In genomic region chr3:84385656-84386055, GRCm38 (mm10) we compare ENCODE assay signal across 19 mouse cellular contexts.
DNase-seq lines count a peak whose midpoint lies in the region; ATAC-seq and TF ChIP-seq lines count a peak whose summit lies in the region.
"Had no signal": no experiment of that assay in that cellular context is flagged by ENCODE, and none has a peak within 500 bp of the region (broad histone marks: within the 10 kb centered on the region; RNA-seq: fewer than 3 reads in every experiment).

No protein-coding gene starts in this region.

- no peaks in the 10 kb centered on the region for H3K36me3 ChIP-seq in hindbrain, embryonic 15.5 days
- H3K36me3 ChIP-seq in hindbrain, embryonic 12.5 days, result no peaks in the 10 kb centered on the region
- H3K36me3 ChIP-seq in liver, embryonic 12.5 days, result no peaks in the 10 kb centered on the region
- H3K36me3 ChIP-seq in liver, embryonic 11.5 days (ENCODE audit: control insufficient read depth, insufficient read depth, low read length), result no peaks in the 10 kb centered on the region
- H3K36me3 ChIP-seq in midbrain, postnatal 0 days (ENCODE audit: insufficient read depth, low read length), result no peaks in the 10 kb centered on the region
- H3K36me3 ChIP-seq in midbrain, embryonic 15.5 days (replicated peaks), result no peaks in the 10 kb centered on the region
- H3K36me3 ChIP-seq: embryonic facial prominence, embryonic 12.5 days; midbrain, embryonic 13.5 days had no signal

- peak; percentile 11 for DNase-seq in embryo, embryonic 10.5 days (ENCODE audit: low spot score)
- no peak for DNase-seq in embryo, embryonic 9.5 days (ENCODE audit: extremely low spot score)
- DNase-seq in liver, embryonic 11.5 days (ENCODE audit: low spot score), result no peak
- peak; percentile 62 for DNase-seq in midbrain, postnatal 0 days (ENCODE audit: low spot score)
- DNase-seq: adrenal gland, adult 2 months; cerebellum, adult 9-10 months; gastrocnemius, postnatal 10 days; heart, adult 18-20 months; kidney, adult 18-20 months; kidney, postnatal 10 days had no signal

- ATAC-seq in hindbrain, embryonic 15.5 days (ENCODE audit: low FRiP score, low read depth), result peak; percentile 61; the same call in 1 of the 2 replicates
- no peak for ATAC-seq in hindbrain, embryonic 12.5 days (ENCODE audit: low FRiP score)
- no peak for ATAC-seq in liver, embryonic 12.5 days
- ATAC-seq in liver, embryonic 11.5 days (replicated peaks; ENCODE audit: low FRiP score), result no peak
- ATAC-seq in midbrain, postnatal 0 days (ENCODE audit: low FRiP score), result no peak
- no peak for ATAC-seq in midbrain, embryonic 15.5 days (replicated peaks)
- ATAC-seq: midbrain, embryonic 13.5 days had no signal

- no peak for TF ChIP-seq CTCF in midbrain, postnatal 0 days (IDR thresholded peaks at IDR 0.05)

- no peaks in the 10 kb centered on the region for H3K27me3 ChIP-seq in hindbrain, embryonic 15.5 days
- H3K27me3 ChIP-seq in hindbrain, embryonic 12.5 days, result no peaks in the 10 kb centered on the region; the same call in 1 of the 2 replicates
- H3K27me3 ChIP-seq in liver, embryonic 12.5 days (replicated peaks), result no peaks in the 10 kb centered on the region
- H3K27me3 ChIP-seq in liver, embryonic 11.5 days (replicated peaks; ENCODE audit: control insufficient read depth, insufficient read depth, low read length), result no peaks in the 10 kb centered on the region
- no peaks in the 10 kb centered on the region for H3K27me3 ChIP-seq in midbrain, postnatal 0 days (ENCODE audit: insufficient read depth, low read length)
- no peaks in the 10 kb centered on the region for H3K27me3 ChIP-seq in midbrain, embryonic 15.5 days (replicated peaks)
- H3K27me3 ChIP-seq: embryonic facial prominence, embryonic 12.5 days; midbrain, embryonic 13.5 days had no signal

- no peaks in the 10 kb centered on the region for H3K9me3 ChIP-seq in hindbrain, embryonic 15.5 days
- no peaks in the 10 kb centered on the region for H3K9me3 ChIP-seq in hindbrain, embryonic 12.5 days (replicated peaks)
- H3K9me3 ChIP-seq in liver, embryonic 12.5 days (replicated peaks), result no peaks in the 10 kb centered on the region
- no peaks in the 10 kb centered on the region for H3K9me3 ChIP-seq in liver, embryonic 11.5 days (ENCODE audit: control insufficient read depth, low read length)
- H3K9me3 ChIP-seq in midbrain, postnatal 0 days (ENCODE audit: low read length), result no peaks in the 10 kb centered on the region
- H3K9me3 ChIP-seq in midbrain, embryonic 15.5 days, result no peaks in the 10 kb centered on the region
- H3K9me3 ChIP-seq: embryonic facial prominence, embryonic 12.5 days; midbrain, embryonic 13.5 days had no signal

- 30% methylated on average over 5 of the region's 5 CpGs for WGBS in hindbrain, embryonic 15.5 days
- WGBS in hindbrain, embryonic 12.5 days, result 46% methylated on average over 5 of the region's 5 CpGs
- WGBS in liver, embryonic 12.5 days (ENCODE audit: insufficient replicate concordance), result 83% methylated on average over 5 of the region's 5 CpGs
- 80% methylated on average over 5 of the region's 5 CpGs for WGBS in liver, embryonic 11.5 days
- 43% methylated on average over 5 of the region's 5 CpGs for WGBS in midbrain, postnatal 0 days
- 44% methylated on average over 5 of the region's 5 CpGs for WGBS in midbrain, embryonic 15.5 days

- H3K27ac ChIP-seq in hindbrain, embryonic 15.5 days (replicated peaks), result no peak overlapping the region
- no peak overlapping the region for H3K27ac ChIP-seq in hindbrain, embryonic 12.5 days
- peak overlapping the region; percentile 45 for H3K27ac ChIP-seq in liver, embryonic 12.5 days
- H3K27ac ChIP-seq in liver, embryonic 11.5 days (ENCODE audit: low read depth, low read length), result no peak overlapping the region
- H3K27ac ChIP-seq in midbrain, postnatal 0 days (ENCODE audit: low read depth, low read length), result no peak overlapping the region
- H3K27ac ChIP-seq in midbrain, embryonic 15.5 days, result no peak overlapping the region
- H3K27ac ChIP-seq: embryonic facial prominence, embryonic 12.5 days; left cerebral cortex, adult 2 months; midbrain, embryonic 13.5 days had no signal

- H3K9ac ChIP-seq in hindbrain, embryonic 15.5 days, result no peak overlapping the region
- H3K9ac ChIP-seq in hindbrain, embryonic 12.5 days, result no peak overlapping the region
- no peak overlapping the region for H3K9ac ChIP-seq in liver, embryonic 12.5 days
- H3K9ac ChIP-seq in liver, embryonic 11.5 days (ENCODE audit: low read depth, low read length), result no peak overlapping the region
- H3K9ac ChIP-seq in midbrain, postnatal 0 days (replicated peaks; ENCODE audit: low read length, poor library complexity, severe bottlenecking), result no peak overlapping the region
- no peak overlapping the region for H3K9ac ChIP-seq in midbrain, embryonic 15.5 days
- H3K9ac ChIP-seq: embryonic facial prominence, embryonic 12.5 days; midbrain, embryonic 13.5 days had no signal

- H3K4me3 ChIP-seq in hindbrain, embryonic 15.5 days, result no peak overlapping the region
- no peak overlapping the region for H3K4me3 ChIP-seq in hindbrain, embryonic 12.5 days
- no peak overlapping the region for H3K4me3 ChIP-seq in liver, embryonic 12.5 days
- H3K4me3 ChIP-seq in liver, embryonic 11.5 days (ENCODE audit: low read depth, low read length), result no peak overlapping the region
- no peak overlapping the region for H3K4me3 ChIP-seq in midbrain, postnatal 0 days (ENCODE audit: low read depth, low read length)
- no peak overlapping the region for H3K4me3 ChIP-seq in midbrain, embryonic 15.5 days
- H3K4me3 ChIP-seq: embryonic facial prominence, embryonic 12.5 days; erythroblast, embryonic 14.5 days; left cerebral cortex, adult 2 months; midbrain, embryonic 13.5 days; myocyte had no signal

- no peaks in the 10 kb centered on the region for H3K4me1 ChIP-seq in hindbrain, embryonic 15.5 days (replicated peaks)
- H3K4me1 ChIP-seq in hindbrain, embryonic 12.5 days, result 0 out of 2 replicates have a peak, but pooled peaks cover 6% of the 10 kb centered on the region
- peaks cover 47% of the 10 kb centered on the region for H3K4me1 ChIP-seq in liver, embryonic 12.5 days
- peaks cover 21% of the 10 kb centered on the region for H3K4me1 ChIP-seq in liver, embryonic 11.5 days (replicated peaks; ENCODE audit: control insufficient read depth, insufficient read depth, low read length)
- H3K4me1 ChIP-seq in midbrain, postnatal 0 days (ENCODE audit: insufficient read depth, low read length), result no peaks in the 10 kb centered on the region
- no peaks in the 10 kb centered on the region for H3K4me1 ChIP-seq in midbrain, embryonic 15.5 days
- H3K4me1 ChIP-seq: midbrain, embryonic 13.5 days had no signal

- no peak overlapping the region for H3K4me2 ChIP-seq in hindbrain, embryonic 15.5 days
- H3K4me2 ChIP-seq in hindbrain, embryonic 12.5 days (replicated peaks), result no peak overlapping the region
- no peak overlapping the region for H3K4me2 ChIP-seq in liver, embryonic 12.5 days
- H3K4me2 ChIP-seq in liver, embryonic 11.5 days, result no peak overlapping the region
- H3K4me2 ChIP-seq in midbrain, postnatal 0 days (ENCODE audit: low read depth, low read length, poor library complexity, severe bottlenecking), result no peak overlapping the region
- no peak overlapping the region for H3K4me2 ChIP-seq in midbrain, embryonic 15.5 days
- H3K4me2 ChIP-seq: embryonic facial prominence, embryonic 12.5 days; midbrain, embryonic 13.5 days had no signal

Comparison
In these comparisons a context has a peak if more than half of its experiments do, and no peak if none do; other contexts are left out.
1. DNase-seq: peak in embryo, embryonic 10.5 days (single experiment) and midbrain, postnatal 0 days (single experiment); none in embryo, embryonic 9.5 days (single experiment) and liver, embryonic 11.5 days (single experiment).